Mouse (Mus musculus) liver, postnatal 0 days (tissue): Measurements from ENCODE around the gene Mapkapk3.

Source experiments
- CTCF ChIP-seq: sonication (generic); IDR thresholded peaks from 2 replicates; pipeline ENCODE4 v1.5.1; 2016; ENCODE audit warnings: antibody characterized with exemption, low read depth
- EP300 ChIP-seq: IDR thresholded peaks from 2 replicates; pipeline ENCODE4 v1.6.1; 2016; ENCODE audit warnings: antibody characterized with exemption, low read depth, mild to moderate bottlenecking

DNA sequence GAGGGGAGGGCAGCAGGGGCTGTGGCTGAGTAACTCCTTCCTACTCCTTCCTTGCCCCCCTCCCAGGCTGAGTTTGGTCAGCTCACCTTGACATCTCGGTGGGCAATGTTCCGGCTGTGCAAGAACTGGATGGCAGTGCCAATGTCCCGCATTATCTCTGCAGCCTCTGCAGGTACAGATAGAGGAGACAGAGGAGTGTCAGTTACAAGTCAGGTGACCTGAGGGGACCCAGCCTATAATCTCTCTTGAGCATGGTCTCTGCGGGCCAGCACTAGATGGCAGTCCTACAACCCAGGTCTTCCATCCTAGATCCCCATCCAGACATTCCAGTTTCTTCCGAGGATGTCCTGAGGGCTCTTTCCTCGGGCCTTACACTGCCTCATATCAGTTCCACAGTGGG, 27.9 kb downstream of the Mapkapk3 start:
- TF ChIP-seq CTCF (no peak), EP300 (no peak)
